Mouse (Mus musculus): Measurements from ENCODE around the gene Prkra. TPM values are rescaled to one million over a fixed set of nuclear protein-coding genes. Genes with fewer than 3 reads are reported as not detected.

The Prkra gene
- total and polyA plus RNA-seq, 3 experiments = 7.4 to 24.2 (median 23.1) TPM

Other genes with a start within 250 kb of the Prkra start
- not detected in 2 replicates for gene Osbpl6, start 241.5 kb downstream of the Prkra start, total RNA-seq (2014; fragmentation: Nextera tagmentation)
- gene Osbpl6, start 241.5 kb downstream of the Prkra start, total RNA-seq (2017) = 0.06 and 0.22 TPM in 2 replicates
- not detected in 2 replicates for gene Osbpl6, start 241.5 kb downstream of the Prkra start, polyA plus RNA-seq (2012)
- not detected in 2 replicates for gene Pjvk, start 461 bp upstream of the Prkra start, total RNA-seq (2014; fragmentation: Nextera tagmentation)
- gene Pjvk, start 461 bp upstream of the Prkra start, total RNA-seq (2017) = 0.27 TPM in 1 of 2 replicates, not detected in the other
- not detected in 2 replicates for gene Pjvk, start 461 bp upstream of the Prkra start, polyA plus RNA-seq (2012)
- 9.9 and 18.1 TPM in 2 replicates for gene Fkbp7, start 25.1 kb upstream of the Prkra start, total RNA-seq (2014; fragmentation: Nextera tagmentation)
- gene Fkbp7, start 25.1 kb upstream of the Prkra start, total RNA-seq (2017) = 3.1 and 5.3 TPM in 2 replicates
- 0.19 and 0.29 TPM in 2 replicates for gene Fkbp7, start 25.1 kb upstream of the Prkra start, polyA plus RNA-seq (2012)
- gene Plekha3, start 27.3 kb upstream of the Prkra start, total RNA-seq (2014; fragmentation: Nextera tagmentation) = 28.8 and 30.5 TPM in 2 replicates
- 18.5 and 24.6 TPM in 2 replicates for gene Plekha3, start 27.3 kb upstream of the Prkra start, total RNA-seq (2017)
- 2.7 and 3.3 TPM in 2 replicates for gene Plekha3, start 27.3 kb upstream of the Prkra start, polyA plus RNA-seq (2012)

All from G1E (cell line).